Mouse (Mus musculus) thymus, postnatal 0 days (tissue): ENCODE measurements around the gene Smg7. TPM values are rescaled to one million over a fixed set of nuclear protein-coding genes. Genes with fewer than 3 reads are reported as not detected.

Experiments used
- DNase-seq: peaks from one replicate; pipeline ENCODE4 v3.0.0-alpha.2; 2015; ENCODE audit warnings: low spot score
- polyA plus RNA-seq: library from polyadenylated mRNA; unstranded; fragments of >200 nt; fragmentation: Nextera tagmentation; extraction: Ambion mirVana; gene quantifications from 2 replicates; pipeline ENCODE4 v1.2.1, GENCODE M21; 2015

The Smg7 gene
- polyA plus RNA-seq, 1 experiment from 2014 or later = 23.5 TPM

GRCm38 (mm10) chr1:152840343-152840742 lies 62.1 kb downstream of the Smg7 start:
- no peak for DNase-seq

GRCm38 (mm10) chr1:152838841-152839240 lies 63.6 kb downstream of the Smg7 start:
- DNase-seq = no peak

- DNase-seq = no peak
Observed at GRCm38 (mm10) chr1:152838026-152838702, 64.3 kb downstream of the Smg7 start.

- DNase-seq = no peak
Observed at GRCm38 (mm10) chr1:152835061-152835460, 67.4 kb downstream of the Smg7 start.

GRCm38 (mm10) chr1:152832316-152832715 lies 70.1 kb downstream of the Smg7 start:
- no peak for DNase-seq

GRCm38 (mm10) chr1:152831619-152832018 lies 70.8 kb downstream of the Smg7 start:
- no peak for DNase-seq

- no peak for DNase-seq
Observed at GRCm38 (mm10) chr1:152831003-152831402, 71.4 kb downstream of the Smg7 start.

GRCm38 (mm10) chr1:152830054-152830453 lies 72.4 kb downstream of the Smg7 start:
- no peak for DNase-seq

- DNase-seq = no peak
Observed at GRCm38 (mm10) chr1:152828637-152829355, 73.7 kb downstream of the Smg7 start.

- DNase-seq = no peak
Observed at GRCm38 (mm10) chr1:152828168-152828567, 74.3 kb downstream of the Smg7 start.

GRCm38 (mm10) chr1:152826446-152826845 lies 76.0 kb downstream of the Smg7 start:
- no peak for DNase-seq

- no peak for DNase-seq
Observed at GRCm38 (mm10) chr1:152824206-152824605, 78.2 kb downstream of the Smg7 start.

- no peak for DNase-seq
Observed at GRCm38 (mm10) chr1:152821746-152822145, 80.7 kb downstream of the Smg7 start.

- no peak for DNase-seq
Observed at GRCm38 (mm10) chr1:152820911-152821695, 81.3 kb downstream of the Smg7 start.

- no peak for DNase-seq
Observed at GRCm38 (mm10) chr1:152819558-152819957, 82.9 kb downstream of the Smg7 start.

GRCm38 (mm10) chr1:152817794-152818193 lies 84.7 kb downstream of the Smg7 start:
- no peak for DNase-seq

- no peak for DNase-seq
Observed at GRCm38 (mm10) chr1:152817027-152817769, 85.2 kb downstream of the Smg7 start.

- no peak for DNase-seq
Observed at GRCm38 (mm10) chr1:152815265-152815701, 87.2 kb downstream of the Smg7 start.

- no peak for DNase-seq
Observed at GRCm38 (mm10) chr1:152810533-152811439, 91.7 kb downstream of the Smg7 start.

- DNase-seq = no peak
Observed at GRCm38 (mm10) chr1:152809541-152810252, 92.7 kb downstream of the Smg7 start.
